Mouse (Mus musculus) spleen, adult 2 months (tissue): ENCODE measurements around the gene Zfp618.

Source experiments
- CTCF ChIP-seq: fragments of 200-500 bp; IDR thresholded peaks from 2 replicates; pipeline ENCODE4 v1.5.1; 2011; ENCODE audit warnings: mild to moderate bottlenecking, inconsistent platforms; ENCODE audit not compliant: insufficient read depth, insufficient read length, insufficient replicate concordance; ENCODE audit errors: extremely low read depth
- POLR2A ChIP-seq: fragments of 200-500 bp; IDR thresholded peaks from 2 replicates; pipeline ENCODE4 v1.6.1; 2011; ENCODE audit warnings: low read depth, low read length, inconsistent platforms

DNA sequence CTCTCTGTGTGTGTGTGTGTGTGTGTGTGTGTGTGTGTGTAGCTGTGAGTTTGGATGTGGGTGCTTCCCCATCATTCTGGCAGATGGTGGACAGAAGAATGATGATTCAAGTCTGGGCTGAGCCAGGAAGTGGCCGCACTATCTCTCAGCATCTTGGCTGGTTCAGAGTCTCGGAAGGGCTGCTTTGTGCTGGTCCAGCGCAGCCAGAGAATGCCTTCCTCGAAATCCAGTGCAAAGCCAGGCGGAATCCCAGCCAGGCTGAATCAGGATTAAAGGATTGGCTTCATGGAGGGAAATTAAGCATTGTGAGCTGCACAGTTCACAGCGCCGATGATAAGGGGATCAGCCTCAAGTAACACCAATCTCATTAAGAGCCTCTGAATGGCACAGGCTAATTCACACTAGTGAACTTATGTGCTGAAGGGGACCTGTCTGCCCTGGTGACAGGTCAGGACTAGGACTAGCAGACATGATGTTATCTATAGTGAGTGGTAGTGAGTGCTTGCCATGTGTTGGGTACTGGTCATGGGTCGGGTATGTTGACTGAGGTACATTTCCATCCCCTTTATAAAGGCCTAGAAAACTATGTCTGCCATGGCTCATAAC, 159.6 kb downstream of the Zfp618 start:
- TF ChIP-seq CTCF (no peak), POLR2A (no peak)
